Mouse (Mus musculus) heart, postnatal 0 days (tissue): ENCODE results near the gene Cldn13.

ENCODE experiments used
- CTCF ChIP-seq: IDR thresholded peaks from 2 replicates; pipeline ENCODE4 v1.5.1; 2016; ENCODE audit warnings: antibody characterized with exemption, control low read depth, low read depth
- EP300 ChIP-seq: IDR thresholded peaks from 2 replicates; pipeline ENCODE4 v1.6.1; 2016; ENCODE audit warnings: antibody characterized with exemption, low read depth

DNA sequence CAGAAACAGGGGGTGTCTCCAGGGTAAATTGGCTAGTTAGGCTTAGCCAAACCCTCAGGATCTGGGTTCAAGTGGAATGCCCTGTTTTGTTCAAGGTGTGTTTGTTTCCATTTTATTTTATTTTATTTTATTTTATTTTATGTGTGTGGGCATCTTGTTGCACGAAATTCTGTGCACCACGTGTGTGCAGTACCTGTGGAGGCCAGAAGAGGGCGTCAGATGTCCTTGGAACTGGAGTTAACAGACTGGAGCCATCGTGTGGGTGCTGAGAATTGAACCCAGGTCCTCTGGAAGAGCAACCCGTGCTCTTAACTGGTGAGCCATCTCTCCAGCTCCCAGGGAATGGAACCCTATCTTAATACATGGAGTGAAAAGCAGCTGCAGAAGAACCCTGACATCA is 22.6 kb downstream of the Cldn13 start:
- TF ChIP-seq CTCF, result peak; percentile 5; the same call in 1 of the 2 replicates
- TF ChIP-seq EP300, result no peak
